Mouse (Mus musculus) gastrocnemius, postnatal 14 days (tissue): ENCODE measurements around the gene Trim67. TPM values are rescaled to one million over a fixed set of nuclear protein-coding genes. Genes with fewer than 3 reads are reported as not detected.
"Not testable (repeated sequence)": the region's sequence is repeated elsewhere in the genome, so short reads cannot be mapped to it uniquely, and the experiment has no call there.

Source experiments
- DNase-seq: peaks from one replicate; pipeline ENCODE4 v3.0.0; 2021; ENCODE audit warnings: mixed read lengths
- intact Hi-C: fragments of 180-260 bp; cut with DNase I; formaldehyde crosslinking; loops from one replicate; pipeline ENCODE4 v1.15.1; 2025; ENCODE audit warnings: low total_unique reads
- total RNA-seq, 2 experiments: library from RNA; stranded (reverse); gene quantifications; 2 replicates each; pipeline ENCODE4 v1.2.3; 2021

Trim67 gene
- total RNA-seq, 2 experiments from 2014 or later: 0.07 to 0.18 TPM

- no peak for DNase-seq
- intact Hi-C loops: no loop called here
Measured at GRCm38 (mm10) chr8:124828561-124829240, 35.8 kb downstream of the Trim67 start.

- DNase-seq: no peak
- intact Hi-C loops: no loop called here
Measured at GRCm38 (mm10) chr8:124830050-124830449, 37.2 kb downstream of the Trim67 start.

GRCm38 (mm10) chr8:124831531-124831930, 38.6 kb downstream of the Trim67 start:
- no peak for DNase-seq
- intact Hi-C loops: no loop called here

GRCm38 (mm10) chr8:124831941-124832340, 39.0 kb downstream of the Trim67 start:
- DNase-seq: no peak
- intact Hi-C loops: no loop called here

- DNase-seq: no peak
- intact Hi-C loops: no loop called here
Measured at GRCm38 (mm10) chr8:124833430-124834205, 40.7 kb downstream of the Trim67 start.

- intact Hi-C loops: no loop called here
- no peak for DNase-seq
Measured at GRCm38 (mm10) chr8:124835848-124836247, 43.0 kb downstream of the Trim67 start.

- intact Hi-C loops: no loop called here
- no peak for DNase-seq
Measured at GRCm38 (mm10) chr8:124836273-124836672, 43.4 kb downstream of the Trim67 start.

GRCm38 (mm10) chr8:124836907-124837306, 44.0 kb downstream of the Trim67 start:
- intact Hi-C loops: no loop called here
- no peak for DNase-seq

- intact Hi-C loops: no loop called here
- no peak for DNase-seq
Measured at GRCm38 (mm10) chr8:124837956-124838355, 45.1 kb downstream of the Trim67 start.

GRCm38 (mm10) chr8:124839371-124839770, 46.5 kb downstream of the Trim67 start:
- no peak for DNase-seq
- intact Hi-C loops: no loop called here

GRCm38 (mm10) chr8:124840900-124841299, 48.0 kb downstream of the Trim67 start:
- intact Hi-C loops: no loop called here
- DNase-seq: no peak

GRCm38 (mm10) chr8:124841775-124842174, 48.9 kb downstream of the Trim67 start:
- intact Hi-C loops: no loop called here
- DNase-seq: no peak

GRCm38 (mm10) chr8:124842929-124843328, 50.0 kb downstream of the Trim67 start:
- DNase-seq, intact Hi-C loops: not testable (repeated sequence)

GRCm38 (mm10) chr8:124845131-124845530, 52.2 kb downstream of the Trim67 start:
- no peak for DNase-seq
- intact Hi-C loops: no loop called here

GRCm38 (mm10) chr8:124845573-124845972, 52.7 kb downstream of the Trim67 start:
- no peak for DNase-seq
- intact Hi-C loops: no loop called here

GRCm38 (mm10) chr8:124853511-124853910, 60.6 kb downstream of the Trim67 start:
- no peak for DNase-seq
- intact Hi-C loops: no loop called here

- peak; percentile 30 for DNase-seq
- intact Hi-C loops: no loop called here
Measured at GRCm38 (mm10) chr8:124859466-124859865, 66.6 kb downstream of the Trim67 start.

- DNase-seq: no peak
- intact Hi-C loops: no loop called here
Measured at GRCm38 (mm10) chr8:124860188-124860587, 67.3 kb downstream of the Trim67 start.

- intact Hi-C loops: no loop called here
- DNase-seq: peak; percentile 94
Measured at GRCm38 (mm10) chr8:124862321-124863162, 69.7 kb downstream of the Trim67 start, which contains the start of the genes Gnpat and 2810004N23Rik. Gene Gnpat, plus strand, starts transcription at chr8:124863033. Gene 2810004N23Rik, minus strand, starts transcription at chr8:124863120.

- intact Hi-C loops: no loop called here
- no peak for DNase-seq
Measured at GRCm38 (mm10) chr8:124863163-124863677, 70.3 kb downstream of the Trim67 start.
